Mouse (Mus musculus) lung, postnatal 0 days (tissue): ENCODE results near the gene Pdgfb. TPM values are rescaled to one million over a fixed set of nuclear protein-coding genes. Genes with fewer than 3 reads are reported as not detected.
A peak's percentile ranks its signal among the peaks of the same experiment; 100 is the strongest.

ENCODE experiments used
- ATAC-seq: fragments of 200-750 bp; cut with Nextera tagmentation; 2 replicates; pipeline ENCODE4 v1.8.0; 2017; ENCODE audit warnings: moderate library complexity
- DNase-seq: peaks from one replicate; pipeline ENCODE4 v3.0.0-alpha.2; 2016; ENCODE audit warnings: low spot score
- H3K27ac ChIP-seq: fragments of 300-500 bp; sonication (generic); 2 replicates; pipeline ENCODE4 v1.5.1; 2014; ENCODE audit warnings: antibody characterized with exemption, mild to moderate bottlenecking, low read length, mixed read lengths
- H3K27me3 ChIP-seq: fragments of 300-500 bp; sonication (generic); replicated peaks from 2 replicates; pipeline ENCODE4 v1.6.1; 2014; ENCODE audit warnings: low read length, mixed read lengths; ENCODE audit not compliant: insufficient read depth
- H3K36me3 ChIP-seq: fragments of 300-500 bp; sonication (generic); 2 replicates; pipeline ENCODE4 v1.6.1; 2014; ENCODE audit warnings: low read length, mixed read lengths; ENCODE audit not compliant: insufficient read depth
- H3K4me1 ChIP-seq: fragments of 300-500 bp; sonication (generic); 2 replicates; pipeline ENCODE4 v1.6.1; 2014; ENCODE audit warnings: antibody characterized with exemption, low read depth, low read length, mixed read lengths; ENCODE audit not compliant: insufficient read depth
- H3K4me2 ChIP-seq: fragments of 300-500 bp; sonication (generic); replicated peaks from 2 replicates; pipeline ENCODE4 v1.6.1; 2014; ENCODE audit warnings: low read depth, mild to moderate bottlenecking, low read length, moderate library complexity, mixed read lengths
- H3K4me3 ChIP-seq: fragments of 300-500 bp; sonication (generic); 2 replicates; pipeline ENCODE4 v1.5.1; 2014; ENCODE audit warnings: low read depth, low read length
- H3K9ac ChIP-seq: fragments of 300-500 bp; sonication (generic); replicated peaks from 2 replicates; pipeline ENCODE4 v1.6.1; 2014; ENCODE audit warnings: low read depth, mild to moderate bottlenecking
- H3K9me3 ChIP-seq: fragments of 300-500 bp; sonication (generic); 2 replicates; pipeline ENCODE4 v1.6.1; 2016; ENCODE audit warnings: low read length, mixed read lengths
- CTCF ChIP-seq: IDR thresholded peaks from 2 replicates; pipeline ENCODE4 v1.5.1; 2016; ENCODE audit warnings: antibody characterized with exemption, mild to moderate bottlenecking
- EP300 ChIP-seq: IDR thresholded peaks from 2 replicates; pipeline ENCODE4 v1.6.1; 2016; ENCODE audit warnings: antibody characterized with exemption, mild to moderate bottlenecking, control low read depth
- WGBS: fragments of 180-500 bp; shearing (Covaris S2); extraction: QIAGEN DNeasy Blood & Tissue Kit; methylation state at CpG from one replicate; pipeline ENCODE4 v1.1.7; 2014; 5-methylcytosine and 5-hydroxymethylcytosine counted together
- polyA plus RNA-seq: library from polyadenylated mRNA; unstranded; fragments of >200 nt; fragmentation: Nextera tagmentation; extraction: Ambion mirVana; gene quantifications from 2 replicates; pipeline ENCODE4 v1.2.1, GENCODE M21; 2015

Gene Pdgfb
- polyA plus RNA-seq, 1 experiment from 2014 or later = 10.5 TPM

DNA sequence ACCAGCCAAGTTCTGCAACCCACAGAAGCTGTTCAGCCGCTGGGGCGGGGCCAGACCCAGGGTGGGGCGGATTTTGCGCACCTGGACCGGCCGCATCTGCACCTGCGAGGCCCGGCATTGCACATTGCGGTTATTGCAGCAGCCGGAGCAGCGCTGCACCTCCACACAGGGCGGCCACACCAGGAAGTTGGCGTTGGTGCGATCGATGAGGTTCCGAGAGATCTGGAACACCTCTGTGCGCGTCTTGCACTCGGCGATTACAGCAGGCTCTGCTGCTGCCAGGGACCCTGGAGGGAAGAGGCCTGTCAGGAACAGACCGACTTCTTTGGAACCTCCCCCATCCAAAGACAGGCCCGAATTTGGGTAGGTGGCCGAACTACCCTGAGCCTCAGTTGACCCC, 13.2 kb downstream of the Pdgfb start:
- Histone ChIP-seq H3K36me3 (peaks cover 4% of the 10 kb centered on the region; the same call in 1 of the 2 replicates), H3K9ac (no peak overlapping the region), H3K4me2 (no peak overlapping the region), H3K27ac (no peak overlapping the region), H3K4me1 (peaks cover 15% of the 10 kb centered on the region), H3K4me3 (no peak overlapping the region), H3K27me3 (no peaks in the 10 kb centered on the region), H3K9me3 (no peaks in the 10 kb centered on the region)
- DNase-seq (no peak), ATAC-seq (no peak)
- no peak for TF ChIP-seq EP300
- TF ChIP-seq CTCF = no peak
- 82% methylated on average over 23 of the region's 23 CpGs for WGBS

DNA sequence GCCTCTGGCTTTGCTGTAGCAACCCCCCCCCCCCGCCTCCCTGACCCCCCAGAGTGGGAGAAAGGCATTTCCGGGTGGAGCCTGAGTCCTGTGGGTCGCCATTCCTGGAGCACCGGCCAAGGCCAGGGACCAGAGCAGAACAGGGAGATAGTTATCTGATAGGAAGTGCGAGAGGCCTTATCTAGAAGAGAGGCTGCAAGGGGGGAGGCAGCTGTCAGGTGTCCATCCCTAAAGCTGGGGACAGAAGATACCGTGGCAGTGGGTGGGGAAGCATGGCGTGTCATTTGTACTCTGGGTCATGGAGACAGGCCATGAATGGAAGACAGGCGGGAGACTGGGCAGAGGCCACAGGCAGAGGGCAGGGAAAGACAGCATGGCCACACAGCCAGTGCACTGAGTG, 14.1 kb downstream of the Pdgfb start:
- TF ChIP-seq CTCF = 0 out of 2 replicates have a peak, but pooled peaks have one; percentile 1
- TF ChIP-seq EP300 = peak; percentile 55; the same call in 1 of the 2 replicates
- DNase-seq (peak; percentile 59), ATAC-seq (peak; percentile 38)
- WGBS = 38% methylated on average over 8 of the region's 8 CpGs
- Histone ChIP-seq H3K4me3 (no peak overlapping the region), H3K36me3 (peaks cover 4% of the 10 kb centered on the region; the same call in 1 of the 2 replicates), H3K27ac (no peak overlapping the region), H3K9me3 (no peaks in the 10 kb centered on the region), H3K4me1 (peaks cover 8% of the 10 kb centered on the region; the same call in 1 of the 2 replicates), H3K4me2 (no peak overlapping the region), H3K27me3 (no peaks in the 10 kb centered on the region), H3K9ac (no peak overlapping the region)

DNA sequence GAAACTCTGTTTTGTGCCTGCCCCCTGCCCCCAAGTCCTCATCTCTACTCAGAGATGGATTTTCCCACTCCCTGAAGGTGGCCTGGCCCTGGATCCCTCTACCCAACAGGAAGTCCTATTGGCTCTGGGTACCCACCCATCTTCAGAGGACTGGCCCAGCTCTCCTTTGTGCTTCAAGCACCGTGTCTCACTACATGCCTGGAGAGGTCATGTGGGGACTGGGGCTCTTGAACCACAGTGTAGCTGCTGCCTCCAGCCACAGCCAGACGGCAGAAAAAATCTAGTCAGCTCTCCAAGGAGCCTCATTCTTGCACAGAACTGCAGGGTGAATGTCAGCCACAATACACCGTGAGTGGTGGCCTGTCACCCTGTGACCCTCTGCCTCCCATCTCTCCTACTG, 16.8 kb downstream of the Pdgfb start:
- H3K36me3 ChIP-seq = peaks cover 4% of the 10 kb centered on the region; the same call in 1 of the 2 replicates
- WGBS = 28% methylated on average over 3 of the region's 3 CpGs
- ATAC-seq (peak; percentile 68), DNase-seq (no peak)
- H3K4me2 ChIP-seq = no peak overlapping the region
- TF ChIP-seq CTCF (no peak), EP300 (no peak)
- no peak overlapping the region for H3K9ac ChIP-seq
- H3K27ac ChIP-seq = peak overlapping the region; percentile 20; the same call in 1 of the 2 replicates
- no peaks in the 10 kb centered on the region for H3K27me3 ChIP-seq
- H3K4me1 ChIP-seq = no peaks in the 10 kb centered on the region
- H3K4me3 ChIP-seq = no peak overlapping the region
- H3K9me3 ChIP-seq = no peaks in the 10 kb centered on the region

DNA sequence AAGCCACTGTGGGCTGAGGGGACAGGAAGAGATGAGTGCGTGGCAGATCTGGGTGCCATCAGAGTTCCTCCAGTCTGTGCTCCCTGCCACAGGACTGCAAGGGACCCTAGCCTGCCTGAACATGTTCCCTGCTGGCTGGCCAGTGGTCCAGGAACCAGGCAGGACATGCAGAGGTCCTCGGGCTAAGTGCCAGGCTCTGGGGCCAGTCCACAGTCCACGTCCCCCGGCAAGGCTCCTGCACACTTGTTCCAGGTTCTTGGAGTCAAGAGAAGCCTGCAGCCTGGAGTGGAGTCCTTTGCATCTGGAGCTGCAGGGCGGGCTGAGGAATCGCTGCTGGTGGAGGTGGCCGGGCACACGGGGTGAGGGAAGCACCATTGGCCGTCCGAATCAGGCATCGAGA, 18.0 kb downstream of the Pdgfb start:
- Histone ChIP-seq H3K27me3 (no peaks in the 10 kb centered on the region), H3K9ac (no peak overlapping the region), H3K4me2 (no peak overlapping the region), H3K36me3 (peaks cover 4% of the 10 kb centered on the region; the same call in 1 of the 2 replicates), H3K27ac (no peak overlapping the region), H3K9me3 (no peaks in the 10 kb centered on the region), H3K4me3 (no peak overlapping the region), H3K4me1 (no peaks in the 10 kb centered on the region)
- TF ChIP-seq CTCF (no peak), EP300 (no peak)
- 89% methylated on average over 11 of the region's 11 CpGs for WGBS
- no peak for DNase-seq
- no peak for ATAC-seq

DNA sequence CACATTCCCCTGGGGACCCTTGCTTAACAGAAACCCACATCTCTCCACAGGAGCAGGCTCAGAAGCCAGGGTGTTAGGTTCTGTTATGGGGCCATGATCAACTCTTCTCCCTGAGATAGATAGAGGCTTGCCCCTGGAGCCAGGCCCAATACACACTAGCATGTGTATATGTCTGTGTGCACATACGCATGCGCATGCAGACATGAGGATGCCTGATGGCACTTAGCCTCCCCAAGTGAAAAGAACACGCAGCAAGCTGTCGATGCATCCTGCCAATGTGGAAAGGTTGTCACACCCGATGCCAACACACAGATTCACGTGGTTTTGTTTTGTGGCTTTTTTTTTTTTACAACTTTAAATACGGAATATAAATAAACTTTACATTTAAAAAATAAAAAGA, 19.2 kb downstream of the Pdgfb start:
- no peak for ATAC-seq
- Histone ChIP-seq H3K9me3 (no peaks in the 10 kb centered on the region), H3K4me1 (no peaks in the 10 kb centered on the region), H3K9ac (no peak overlapping the region), H3K27ac (no peak overlapping the region), H3K4me3 (no peak overlapping the region), H3K36me3 (0 out of 2 replicates have a peak, but pooled peaks cover 4% of the 10 kb centered on the region), H3K4me2 (no peak overlapping the region), H3K27me3 (no peaks in the 10 kb centered on the region)
- 84% methylated on average over 7 of the region's 7 CpGs for WGBS
- no peak for DNase-seq
- no peak for TF ChIP-seq EP300
- no peak for TF ChIP-seq CTCF

DNA sequence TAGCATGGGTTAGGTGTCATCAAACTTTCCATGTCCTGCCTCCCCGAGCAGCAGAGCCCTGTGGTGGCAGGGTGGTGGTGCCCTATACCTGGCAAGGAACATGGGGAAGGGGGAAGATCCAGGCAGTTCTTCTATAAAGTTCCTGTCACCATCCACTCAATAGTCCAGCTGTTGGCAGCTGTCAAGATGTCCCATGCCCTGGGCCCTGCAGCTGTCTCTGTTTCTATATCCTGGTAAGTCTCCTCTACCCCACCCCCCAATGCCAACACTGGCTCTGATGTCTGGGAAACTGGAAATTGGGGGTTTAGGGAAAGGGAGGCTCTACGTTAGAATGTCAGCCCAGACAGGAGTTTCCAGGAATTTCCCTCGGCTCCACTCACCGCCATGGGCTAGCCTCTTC, 20.2 kb downstream of the Pdgfb start:
- no peak overlapping the region for H3K27ac ChIP-seq
- no peaks in the 10 kb centered on the region for H3K4me1 ChIP-seq
- no peak for TF ChIP-seq EP300
- no peak for TF ChIP-seq CTCF
- H3K9me3 ChIP-seq = no peaks in the 10 kb centered on the region
- no peak overlapping the region for H3K4me3 ChIP-seq
- no peak overlapping the region for H3K9ac ChIP-seq
- H3K27me3 ChIP-seq = no peaks in the 10 kb centered on the region
- DNase-seq (no peak), ATAC-seq (no peak)
- H3K36me3 ChIP-seq = no peaks in the 10 kb centered on the region
- no peak overlapping the region for H3K4me2 ChIP-seq
- WGBS = 69% methylated on average over 4 of the region's 4 CpGs

DNA sequence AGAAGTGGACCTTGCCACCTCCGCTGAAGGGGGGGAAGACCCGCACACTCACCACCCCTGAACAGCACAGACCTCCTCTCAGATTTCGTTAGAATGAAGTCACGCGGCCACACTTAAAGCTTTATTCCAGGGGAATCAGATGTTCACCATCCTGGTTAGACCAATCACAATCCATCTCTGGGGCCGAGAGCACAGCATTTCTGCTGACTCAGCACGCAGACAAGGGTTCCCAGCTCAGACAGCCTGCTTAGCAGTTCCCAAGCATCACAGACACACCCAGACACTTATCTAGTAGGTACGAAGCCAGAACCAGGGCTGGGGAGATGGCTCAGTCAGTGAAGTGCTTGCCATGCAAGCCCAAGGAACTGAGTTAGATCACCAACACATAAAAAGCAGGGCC, 28.6 kb downstream of the Pdgfb start:
- Histone ChIP-seq H3K36me3 (no peaks in the 10 kb centered on the region), H3K27ac (no peak overlapping the region)
- TF ChIP-seq CTCF = no peak
- no peak for TF ChIP-seq EP300

More for the DNA sequence above, 28.6 kb downstream of the Pdgfb start:
- 62% methylated on average over 8 of the region's 8 CpGs for WGBS
- Histone ChIP-seq H3K4me2 (no peak overlapping the region), H3K4me3 (no peak overlapping the region), H3K27me3 (no peaks in the 10 kb centered on the region), H3K9ac (no peak overlapping the region), H3K9me3 (no peaks in the 10 kb centered on the region), H3K4me1 (no peaks in the 10 kb centered on the region)
- DNase-seq (no peak), ATAC-seq (no peak)
